Mouse (Mus musculus): ENCODE results near the gene Nckap5. TPM values are rescaled to one million over a fixed set of nuclear protein-coding genes. Genes with fewer than 3 reads are reported as not detected.
"Not testable (repeated sequence)": the region's sequence is repeated elsewhere in the genome, so short reads cannot be mapped to it uniquely, and the experiment has no call there.

The Nckap5 gene
- polyA plus RNA-seq, 1 experiment from 2014 or later, result 2.7 TPM

GRCm38 (mm10) chr1:126135717-126136116, 694.9 kb downstream of the Nckap5 start:
- Histone ChIP-seq H3K4me2 (ENCODE audit: low read depth, severe bottlenecking) (no peak overlapping the region), H3K36me3 (ENCODE audit: control insufficient read depth, insufficient read depth, low read length) (no peaks in the 10 kb centered on the region), H3K4me1 (ENCODE audit: control insufficient read depth, insufficient read depth, low read length) (no peaks in the 10 kb centered on the region), H3K27me3 (ENCODE audit: control insufficient read depth, insufficient read depth, low read length) (no peaks in the 10 kb centered on the region), H3K9me3 (ENCODE audit: control insufficient read depth, low read length) (no peaks in the 10 kb centered on the region), H3K9ac (ENCODE audit: low read length) (no peak overlapping the region), H3K27ac (replicated peaks; ENCODE audit: low read depth, low read length) (no peak overlapping the region), H3K4me3 (ENCODE audit: low read depth, low read length) (no peak overlapping the region)
- WGBS, result 89% methylated on average over 3 of the region's 3 CpGs
- DNase-seq (ENCODE audit: low spot score) (no peak), ATAC-seq (ENCODE audit: insufficient number of reproducible peaks, low FRiP score, low TSS enrichment, low read depth) (no peak)

GRCm38 (mm10) chr1:126132316-126132715, 698.3 kb downstream of the Nckap5 start:
- 88% methylated on average over 2 of the region's 2 CpGs for WGBS
- Histone ChIP-seq H3K4me3 (ENCODE audit: low read depth, low read length) (no peak overlapping the region), H3K9ac (ENCODE audit: low read length) (no peak overlapping the region), H3K27me3 (ENCODE audit: control insufficient read depth, insufficient read depth, low read length) (no peaks in the 10 kb centered on the region), H3K9me3 (ENCODE audit: control insufficient read depth, low read length) (no peaks in the 10 kb centered on the region), H3K27ac (replicated peaks; ENCODE audit: low read depth, low read length) (no peak overlapping the region), H3K4me2 (ENCODE audit: low read depth, severe bottlenecking) (no peak overlapping the region), H3K36me3 (ENCODE audit: control insufficient read depth, insufficient read depth, low read length) (no peaks in the 10 kb centered on the region), H3K4me1 (ENCODE audit: control insufficient read depth, insufficient read depth, low read length) (no peaks in the 10 kb centered on the region)
- ATAC-seq (ENCODE audit: insufficient number of reproducible peaks, low FRiP score, low TSS enrichment, low read depth), result no peak
- no peak for DNase-seq (ENCODE audit: low spot score)

- no peaks in the 10 kb centered on the region for H3K36me3 ChIP-seq (ENCODE audit: control insufficient read depth, insufficient read depth, low read length)
- 37% methylated on average over 1 of the region's 1 CpGs for WGBS
Measured at GRCm38 (mm10) chr1:126129129-126129528, 701.5 kb downstream of the Nckap5 start.

GRCm38 (mm10) chr1:126123111-126123510, 707.5 kb downstream of the Nckap5 start:
- Histone ChIP-seq H3K27ac (replicated peaks; ENCODE audit: low read depth, low read length) (no peak overlapping the region), H3K36me3 (ENCODE audit: control insufficient read depth, insufficient read depth, low read length) (no peaks in the 10 kb centered on the region), H3K4me1 (ENCODE audit: control insufficient read depth, insufficient read depth, low read length) (no peaks in the 10 kb centered on the region), H3K4me3 (ENCODE audit: low read depth, low read length) (no peak overlapping the region), H3K4me2 (ENCODE audit: low read depth, severe bottlenecking) (no peak overlapping the region), H3K27me3 (ENCODE audit: control insufficient read depth, insufficient read depth, low read length) (no peaks in the 10 kb centered on the region), H3K9me3 (ENCODE audit: control insufficient read depth, low read length) (no peaks in the 10 kb centered on the region), H3K9ac (ENCODE audit: low read length) (no peak overlapping the region)
- DNase-seq (ENCODE audit: low spot score) (no peak), ATAC-seq (ENCODE audit: insufficient number of reproducible peaks, low FRiP score, low TSS enrichment, low read depth) (no peak)
- whole genome bisulfite sequencing, result 83% methylated on average over 5 of the region's 5 CpGs

More at GRCm38 (mm10) chr1:126129129-126129528, 701.5 kb downstream of the Nckap5 start:
- ATAC-seq (ENCODE audit: insufficient number of reproducible peaks, low FRiP score, low TSS enrichment, low read depth), result no peak
- no peaks in the 10 kb centered on the region for H3K4me1 ChIP-seq (ENCODE audit: control insufficient read depth, insufficient read depth, low read length)
- H3K27me3 ChIP-seq (ENCODE audit: control insufficient read depth, insufficient read depth, low read length), result no peaks in the 10 kb centered on the region
- no peak overlapping the region for H3K27ac ChIP-seq (replicated peaks; ENCODE audit: low read depth, low read length)
- no peaks in the 10 kb centered on the region for H3K9me3 ChIP-seq (ENCODE audit: control insufficient read depth, low read length)
- H3K4me2 ChIP-seq (ENCODE audit: low read depth, severe bottlenecking), result no peak overlapping the region
- H3K9ac ChIP-seq (ENCODE audit: low read length), result no peak overlapping the region
- H3K4me3 ChIP-seq (ENCODE audit: low read depth, low read length), result no peak overlapping the region
- no peak for DNase-seq (ENCODE audit: low spot score)

- Histone ChIP-seq H3K9ac (ENCODE audit: low read length) (no peak overlapping the region), H3K9me3 (ENCODE audit: control insufficient read depth, low read length) (no peaks in the 10 kb centered on the region)
- 44% methylated on average over 8 of the region's 8 CpGs for WGBS
Measured at GRCm38 (mm10) chr1:126120506-126120905, 710.1 kb downstream of the Nckap5 start.

GRCm38 (mm10) chr1:126116034-126116433, 714.6 kb downstream of the Nckap5 start:
- H3K4me3 ChIP-seq (ENCODE audit: low read depth, low read length), result no peak overlapping the region
- H3K27ac ChIP-seq (replicated peaks; ENCODE audit: low read depth, low read length), result no peak overlapping the region
- H3K4me2 ChIP-seq (ENCODE audit: low read depth, severe bottlenecking), result no peak overlapping the region
- H3K27me3 ChIP-seq (ENCODE audit: control insufficient read depth, insufficient read depth, low read length), result no peaks in the 10 kb centered on the region
- no peaks in the 10 kb centered on the region for H3K4me1 ChIP-seq (ENCODE audit: control insufficient read depth, insufficient read depth, low read length)
- ATAC-seq (ENCODE audit: insufficient number of reproducible peaks, low FRiP score, low TSS enrichment, low read depth) (no peak), DNase-seq (ENCODE audit: low spot score) (no peak)
- no peaks in the 10 kb centered on the region for H3K9me3 ChIP-seq (ENCODE audit: control insufficient read depth, low read length)
- WGBS, result 68% methylated on average over 3 of the region's 3 CpGs
- no peaks in the 10 kb centered on the region for H3K36me3 ChIP-seq (ENCODE audit: control insufficient read depth, insufficient read depth, low read length)
- H3K9ac ChIP-seq (ENCODE audit: low read length), result no peak overlapping the region

More at GRCm38 (mm10) chr1:126120506-126120905, 710.1 kb downstream of the Nckap5 start:
- no peak overlapping the region for H3K4me3 ChIP-seq (ENCODE audit: low read depth, low read length)
- no peaks in the 10 kb centered on the region for H3K36me3 ChIP-seq (ENCODE audit: control insufficient read depth, insufficient read depth, low read length)
- H3K4me2 ChIP-seq (ENCODE audit: low read depth, severe bottlenecking), result no peak overlapping the region
- H3K27ac ChIP-seq (replicated peaks; ENCODE audit: low read depth, low read length), result no peak overlapping the region
- no peaks in the 10 kb centered on the region for H3K27me3 ChIP-seq (ENCODE audit: control insufficient read depth, insufficient read depth, low read length)
- DNase-seq (ENCODE audit: low spot score), result no peak
- no peaks in the 10 kb centered on the region for H3K4me1 ChIP-seq (ENCODE audit: control insufficient read depth, insufficient read depth, low read length)
- ATAC-seq (ENCODE audit: insufficient number of reproducible peaks, low FRiP score, low TSS enrichment, low read depth), result no peak

GRCm38 (mm10) chr1:126105673-126106256, 724.8 kb downstream of the Nckap5 start:
- Histone ChIP-seq H3K4me1 (ENCODE audit: control insufficient read depth, insufficient read depth, low read length) (no peaks in the 10 kb centered on the region), H3K4me2 (ENCODE audit: low read depth, severe bottlenecking) (no peak overlapping the region), H3K4me3 (ENCODE audit: low read depth, low read length) (no peak overlapping the region), H3K9me3 (ENCODE audit: control insufficient read depth, low read length) (no peaks in the 10 kb centered on the region), H3K27me3 (ENCODE audit: control insufficient read depth, insufficient read depth, low read length) (no peaks in the 10 kb centered on the region), H3K36me3 (ENCODE audit: control insufficient read depth, insufficient read depth, low read length) (no peaks in the 10 kb centered on the region), H3K9ac (ENCODE audit: low read length) (no peak overlapping the region), H3K27ac (replicated peaks; ENCODE audit: low read depth, low read length) (no peak overlapping the region)
- WGBS, result 80% methylated on average over 3 of the region's 3 CpGs
- DNase-seq (ENCODE audit: low spot score) (no peak), ATAC-seq (ENCODE audit: insufficient number of reproducible peaks, low FRiP score, low TSS enrichment, low read depth) (no peak)

GRCm38 (mm10) chr1:126094346-126094745, 736.3 kb downstream of the Nckap5 start:
- Histone ChIP-seq H3K9ac (ENCODE audit: low read length) (no peak overlapping the region), H3K36me3 (ENCODE audit: control insufficient read depth, insufficient read depth, low read length) (no peaks in the 10 kb centered on the region), H3K4me1 (ENCODE audit: control insufficient read depth, insufficient read depth, low read length) (no peaks in the 10 kb centered on the region), H3K9me3 (ENCODE audit: control insufficient read depth, low read length) (no peaks in the 10 kb centered on the region), H3K4me2 (ENCODE audit: low read depth, severe bottlenecking) (no peak overlapping the region), H3K27me3 (ENCODE audit: control insufficient read depth, insufficient read depth, low read length) (no peaks in the 10 kb centered on the region), H3K4me3 (ENCODE audit: low read depth, low read length) (no peak overlapping the region), H3K27ac (replicated peaks; ENCODE audit: low read depth, low read length) (no peak overlapping the region)
- no peak for ATAC-seq (ENCODE audit: insufficient number of reproducible peaks, low FRiP score, low TSS enrichment, low read depth)
- 80% methylated on average over 3 of the region's 4 CpGs for WGBS
- no peak for DNase-seq (ENCODE audit: low spot score)

GRCm38 (mm10) chr1:126091979-126092378, 738.6 kb downstream of the Nckap5 start:
- not testable (repeated sequence) for H3K27ac ChIP-seq (replicated peaks; ENCODE audit: low read depth, low read length); H3K4me1 ChIP-seq (ENCODE audit: control insufficient read depth, insufficient read depth, low read length); H3K9me3 ChIP-seq (ENCODE audit: control insufficient read depth, low read length); H3K9ac ChIP-seq (ENCODE audit: low read length); H3K27me3 ChIP-seq (ENCODE audit: control insufficient read depth, insufficient read depth, low read length); H3K36me3 ChIP-seq (ENCODE audit: control insufficient read depth, insufficient read depth, low read length); ATAC-seq (ENCODE audit: insufficient number of reproducible peaks, low FRiP score, low TSS enrichment, low read depth); H3K4me3 ChIP-seq (ENCODE audit: low read depth, low read length); DNase-seq (ENCODE audit: low spot score); H3K4me2 ChIP-seq (ENCODE audit: low read depth, severe bottlenecking)
- WGBS, result 88% methylated on average over 2 of the region's 2 CpGs

Measured in limb, embryonic 11.5 days (tissue).